Mouse (Mus musculus) yolk sac, embryonic 10.5 days (tissue): Measurements from ENCODE around the gene Gm10837.

Experiments used
- DNase-seq: peaks from one replicate; pipeline ENCODE4 v3.0.0-alpha.2; 2017; ENCODE audit warnings: low spot score

Gm10837 gene

GRCm38 (mm10) chr14:122464763-122465741, 25.3 kb upstream of the Gm10837 start, which contains the start of gene Zic5:
Gene Zic5, minus strand, starts transcription at chr14:122465677.
- DNase-seq = peak; percentile 77

GRCm38 (mm10) chr14:122465931-122466490, 24.4 kb upstream of the Gm10837 start:
- DNase-seq = no peak

GRCm38 (mm10) chr14:122466756-122467362, 23.5 kb upstream of the Gm10837 start:
- no peak for DNase-seq

GRCm38 (mm10) chr14:122467926-122468841, 22.2 kb upstream of the Gm10837 start:
- DNase-seq = no peak

GRCm38 (mm10) chr14:122468971-122469755, 21.2 kb upstream of the Gm10837 start:
- no peak for DNase-seq

GRCm38 (mm10) chr14:122471449-122472085, 18.8 kb upstream of the Gm10837 start:
- DNase-seq = no peak

- DNase-seq = no peak
Measured at GRCm38 (mm10) chr14:122472161-122472560, 18.2 kb upstream of the Gm10837 start.

GRCm38 (mm10) chr14:122472647-122473046, 17.7 kb upstream of the Gm10837 start:
- DNase-seq = no peak

GRCm38 (mm10) chr14:122473211-122473751, 17.1 kb upstream of the Gm10837 start:
- no peak for DNase-seq

GRCm38 (mm10) chr14:122474041-122474890, 16.1 kb upstream of the Gm10837 start:
- peak; percentile 81 for DNase-seq

GRCm38 (mm10) chr14:122474891-122475556, 15.4 kb upstream of the Gm10837 start, which contains the start of gene Zic2:
Gene Zic2, plus strand, starts transcription at chr14:122475435.
- DNase-seq = peak; percentile 65

GRCm38 (mm10) chr14:122475557-122476040, 14.8 kb upstream of the Gm10837 start:
- DNase-seq = no peak

GRCm38 (mm10) chr14:122476041-122476821, 14.2 kb upstream of the Gm10837 start:
- peak; percentile 36 for DNase-seq

- DNase-seq = no peak
Measured at GRCm38 (mm10) chr14:122476822-122477215, 13.6 kb upstream of the Gm10837 start.

GRCm38 (mm10) chr14:122477261-122477671, 13.1 kb upstream of the Gm10837 start:
- DNase-seq = no peak

- no peak for DNase-seq
Measured at GRCm38 (mm10) chr14:122477971-122478573, 12.3 kb upstream of the Gm10837 start.

GRCm38 (mm10) chr14:122478574-122479011, 11.8 kb upstream of the Gm10837 start:
- no peak for DNase-seq
